Mouse (Mus musculus) neutrophil, adult 83 days (primary cell): ENCODE data around the gene Rpl22l1. TPM values are rescaled to one million over a fixed set of nuclear protein-coding genes. Genes with fewer than 3 reads are reported as not detected.

Experiments used
- total RNA-seq, 2 experiments: library from RNA; stranded (reverse); gene quantifications; one replicate each; pipeline ENCODE4 v1.2.4; 2023

The Rpl22l1 gene
- 100 to 1,000 TPM; 166 to 185 TPM for total RNA-seq

DNA sequence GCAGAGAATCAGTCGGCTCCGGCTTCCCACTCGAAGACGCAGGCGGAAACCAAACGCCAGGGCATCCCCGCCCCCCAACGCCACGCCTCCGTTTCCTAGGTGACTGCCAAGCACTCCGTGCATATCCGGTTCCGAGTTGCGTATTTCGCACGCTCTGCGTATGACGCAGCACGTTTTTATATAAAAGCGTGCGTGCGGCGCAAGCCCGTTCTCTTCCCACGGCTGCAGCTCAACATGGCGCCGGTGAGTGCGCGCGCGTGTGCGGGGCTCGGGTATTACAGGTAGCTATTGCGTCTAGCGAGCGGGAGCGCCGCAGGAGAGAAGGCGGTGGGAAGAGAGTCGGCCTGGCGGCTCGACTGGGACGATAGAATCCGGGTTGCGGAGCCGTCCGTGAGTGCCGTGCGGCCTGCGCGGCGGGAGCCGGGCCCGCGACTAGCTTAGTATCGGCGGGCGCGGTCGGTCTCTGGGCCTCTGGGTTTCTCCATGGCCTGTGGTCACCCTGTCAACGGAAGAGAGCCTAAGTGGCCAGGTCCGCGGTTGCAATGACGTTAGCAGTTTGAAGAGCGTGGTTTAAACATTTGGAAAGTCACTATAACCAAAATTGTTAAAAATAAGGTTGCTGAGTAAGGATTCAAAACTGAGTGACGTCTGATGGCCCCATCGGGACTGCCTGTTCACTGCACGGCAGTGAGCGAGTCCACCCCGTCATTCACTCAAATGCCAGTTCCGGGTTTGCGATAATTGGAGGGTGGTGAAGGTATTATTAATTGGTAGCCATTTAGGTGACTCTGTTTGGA, at the start of gene Rpl22l1:
Rpl22l1 (plus strand) TSS at position 136 of the 797 bp plus-strand sequence.

DNA sequence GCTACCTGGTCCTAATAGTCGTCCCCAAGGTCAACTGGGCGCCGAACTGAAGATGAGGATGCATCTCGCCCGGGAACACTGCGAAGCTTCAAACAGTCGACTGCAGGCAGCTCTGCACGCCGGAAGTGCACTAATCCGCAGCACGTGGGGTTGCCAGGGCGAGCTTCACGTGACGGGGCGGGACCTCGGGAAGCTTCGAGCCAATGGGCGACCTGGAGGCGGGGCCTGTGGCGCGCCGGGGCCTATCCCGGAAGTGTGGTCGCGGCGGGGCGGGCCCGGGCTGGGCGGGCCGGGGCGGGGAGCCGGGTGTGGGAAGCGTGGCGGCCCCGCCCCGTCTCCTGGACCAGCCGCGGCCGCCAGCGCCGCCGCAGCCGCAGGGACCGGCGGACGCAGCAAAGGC, 24.2 kb upstream of the Rpl22l1 start, which contains the start of gene Eif5a2:
Eif5a2 (plus strand) TSS at position 283 of the 400 bp plus-strand sequence.

Other genes starting within 250 kb of the Rpl22l1 start
- not detected for gene Slc2a2, start 107.5 kb upstream of the Rpl22l1 start, total RNA-seq
- gene Eif5a2, start 24.2 kb upstream of the Rpl22l1 start, total RNA-seq = 1 to 10 TPM in 1 of 2 experiments, under 1 TPM in 1; 0.86 to 1.1 TPM
- gene Gm1527, start 87.2 kb downstream of the Rpl22l1 start, total RNA-seq = not detected